Mouse (Mus musculus) lung, adult 18-20 months (tissue): ENCODE data around the gene Treh.

Source experiments
- DNase-seq, 2 experiments: peaks; one replicate each; pipeline ENCODE4 v3.0.0; 2022; ENCODE audit warnings: mixed read lengths in 2 of 2

Treh gene

GRCm38 (mm10) chr9:44716997-44717821 lies 44.2 kb downstream of the Treh start:
- DNase-seq = no peak

GRCm38 (mm10) chr9:44717822-44718242 lies 44.8 kb downstream of the Treh start:
- DNase-seq = no peak

- no peak for DNase-seq
Measured at GRCm38 (mm10) chr9:44718937-44719631, 46.1 kb downstream of the Treh start.

GRCm38 (mm10) chr9:44719632-44720357 lies 46.8 kb downstream of the Treh start:
- DNase-seq = no peak

GRCm38 (mm10) chr9:44720358-44721153 lies 47.5 kb downstream of the Treh start:
- no peak for DNase-seq

- peak; percentile 92 to 95 for DNase-seq
Measured at GRCm38 (mm10) chr9:44721154-44721876, 48.3 kb downstream of the Treh start.

GRCm38 (mm10) chr9:44721877-44722186 lies 48.8 kb downstream of the Treh start:
- DNase-seq = no peak

GRCm38 (mm10) chr9:44722575-44722974 lies 49.5 kb downstream of the Treh start:
- no peak for DNase-seq

- DNase-seq = no peak
Measured at GRCm38 (mm10) chr9:44723008-44723407, 50.0 kb downstream of the Treh start.

GRCm38 (mm10) chr9:44723521-44724041 lies 50.5 kb downstream of the Treh start:
- no peak for DNase-seq

- DNase-seq = peak; percentile 79 to 89
Measured at GRCm38 (mm10) chr9:44724223-44724622, 51.2 kb downstream of the Treh start.

GRCm38 (mm10) chr9:44724665-44725064 lies 51.6 kb downstream of the Treh start:
- DNase-seq = no peak

- no peak for DNase-seq
Measured at GRCm38 (mm10) chr9:44726431-44727146, 53.6 kb downstream of the Treh start.

- no peak for DNase-seq
Measured at GRCm38 (mm10) chr9:44727441-44727840, 54.4 kb downstream of the Treh start.

- DNase-seq = no peak
Measured at GRCm38 (mm10) chr9:44732130-44732549, 59.1 kb downstream of the Treh start.

- peak; percentile 50 to 57 for DNase-seq
Measured at GRCm38 (mm10) chr9:44732921-44733530, 60.0 kb downstream of the Treh start.

GRCm38 (mm10) chr9:44733671-44734523 lies 60.9 kb downstream of the Treh start:
- peak; percentile 75 to 82 for DNase-seq

- DNase-seq = peak; percentile 75 to 84
Measured at GRCm38 (mm10) chr9:44734524-44735494, 61.8 kb downstream of the Treh start, which contains the start of gene Phldb1. Gene Phldb1, minus strand, starts transcription at chr9:44735198.
